Mouse (Mus musculus) testis, postnatal 14 days (tissue): Measurements from ENCODE around the gene Gm44790.
"Not testable (repeated sequence)": the region's sequence is repeated elsewhere in the genome, so short reads cannot be mapped to it uniquely, and the experiment has no call there.

ENCODE experiments used
- DNase-seq: peaks from one replicate; pipeline ENCODE4 v3.0.0; 2021; ENCODE audit warnings: low spot score

The Gm44790 gene

DNA sequence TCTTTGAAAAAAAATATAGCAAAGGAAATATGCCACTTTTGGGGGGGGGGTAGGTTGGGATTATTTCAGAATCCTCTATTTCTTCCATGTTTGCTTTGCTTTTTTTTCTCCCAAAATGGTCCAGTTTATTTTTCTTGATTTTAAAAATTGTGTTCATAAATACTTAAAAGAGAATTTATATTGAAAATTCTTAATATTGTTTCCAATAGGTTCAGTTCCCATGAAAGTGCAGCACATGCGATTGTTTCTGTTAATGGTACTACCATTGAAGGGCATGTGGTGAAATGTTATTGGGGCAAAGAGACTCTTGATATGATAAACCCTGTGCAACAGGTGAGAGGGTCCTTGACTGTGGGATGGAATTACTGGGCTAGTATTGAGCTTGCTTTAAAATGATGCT, at the start of gene Gm44790:
Gm44790 (plus strand) TSS at position 301 of the 400 bp plus-strand sequence.
- no peak for DNase-seq

DNA sequence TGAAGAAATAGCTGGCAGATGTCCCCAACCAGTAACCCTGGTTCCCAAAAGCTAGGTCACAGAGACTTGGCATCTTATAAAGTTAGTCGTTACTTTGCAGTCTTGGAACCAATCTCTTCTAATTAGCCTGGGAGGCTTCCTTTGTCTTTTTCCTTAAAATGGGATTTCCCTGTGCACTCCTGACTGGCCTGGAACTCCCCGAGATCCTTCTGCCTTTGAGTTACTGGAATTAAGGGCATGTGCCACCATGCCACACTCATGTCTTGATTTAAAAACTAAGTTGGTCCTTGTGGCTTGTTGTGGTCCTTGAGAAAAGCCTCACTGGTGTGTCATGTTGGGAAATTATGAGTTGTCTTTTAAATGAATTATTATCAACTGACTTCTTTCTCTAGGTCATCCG, 48.1 kb upstream of the Gm44790 start:
- no peak for DNase-seq

DNA sequence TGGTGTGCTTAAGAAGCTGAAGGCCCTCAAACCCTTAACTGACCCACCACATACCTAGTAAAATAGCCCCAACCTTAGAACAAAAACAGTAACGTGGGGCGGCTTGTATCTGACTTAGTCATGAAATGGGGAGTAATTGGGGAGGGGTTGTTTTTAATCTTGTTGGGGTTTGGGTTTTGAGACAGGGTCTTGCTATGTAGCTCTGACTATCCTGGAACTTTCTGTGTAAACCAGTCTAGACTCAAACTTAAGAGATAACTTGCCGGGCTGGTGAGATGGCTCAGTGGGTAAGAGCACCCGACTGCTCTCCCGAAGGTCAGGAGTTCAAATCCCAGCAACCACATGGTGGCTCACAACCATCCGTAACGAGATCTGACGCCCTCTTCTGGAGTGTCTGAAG, 46.3 kb upstream of the Gm44790 start:
- not testable (repeated sequence) for DNase-seq

DNA sequence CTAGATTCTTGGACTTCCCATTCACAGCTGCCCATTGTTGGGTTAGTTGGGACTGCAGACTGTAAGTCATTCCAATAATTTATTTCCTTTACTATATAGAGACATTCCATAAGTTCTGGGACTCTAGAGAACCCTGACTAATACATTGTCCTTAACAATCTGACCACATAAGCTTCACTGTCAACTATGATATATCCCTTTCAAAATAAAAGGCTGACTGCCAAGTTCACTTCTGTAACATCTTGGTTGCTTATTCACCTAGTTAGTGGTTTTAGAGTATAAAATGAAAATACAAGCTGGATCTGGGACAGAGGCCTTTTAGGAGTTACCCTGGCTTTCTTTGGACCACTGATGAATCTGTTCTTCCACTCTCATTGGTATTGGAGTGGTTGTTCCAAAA, 43.9 kb upstream of the Gm44790 start:
- DNase-seq = no peak

DNA sequence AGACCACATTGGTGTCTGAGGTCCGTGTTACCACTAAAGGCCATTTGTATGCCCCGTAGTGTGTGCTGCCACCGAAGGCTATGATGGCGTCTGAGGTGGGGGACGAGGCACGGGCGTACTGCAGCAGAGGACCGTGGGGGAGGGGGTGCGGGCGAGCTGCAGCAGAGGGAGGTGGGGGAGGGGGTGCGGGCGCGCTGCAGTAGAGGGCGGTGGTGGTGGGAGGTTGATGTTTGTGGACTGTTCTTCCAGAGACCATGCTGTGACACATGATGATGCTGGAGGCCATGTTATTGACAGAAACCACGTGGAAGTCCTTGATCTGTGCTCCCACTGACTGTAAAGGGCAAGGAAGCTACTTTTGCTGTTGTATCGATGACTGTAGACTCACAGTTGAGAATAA, 43.1 kb upstream of the Gm44790 start:
- DNase-seq = no peak

DNA sequence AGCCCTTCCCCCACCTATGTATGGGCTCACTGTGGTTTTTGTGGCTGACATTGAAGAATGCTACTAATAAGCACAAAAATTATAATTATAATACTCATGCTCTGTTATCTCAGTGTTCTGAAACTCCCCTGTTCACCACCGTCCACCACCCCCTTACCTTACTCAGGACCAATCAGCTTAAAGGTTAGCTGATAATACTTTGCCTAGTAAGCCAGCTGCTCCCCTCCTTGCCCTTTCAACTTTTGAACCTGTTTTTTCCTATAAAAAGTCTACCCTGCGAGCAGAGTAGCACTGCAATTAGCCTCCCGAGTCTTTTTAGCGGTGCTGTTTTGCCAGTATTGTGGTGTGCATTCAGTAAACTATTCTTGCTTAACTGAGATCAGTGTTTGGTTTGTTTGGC, 41.8 kb upstream of the Gm44790 start:
- no peak for DNase-seq

DNA sequence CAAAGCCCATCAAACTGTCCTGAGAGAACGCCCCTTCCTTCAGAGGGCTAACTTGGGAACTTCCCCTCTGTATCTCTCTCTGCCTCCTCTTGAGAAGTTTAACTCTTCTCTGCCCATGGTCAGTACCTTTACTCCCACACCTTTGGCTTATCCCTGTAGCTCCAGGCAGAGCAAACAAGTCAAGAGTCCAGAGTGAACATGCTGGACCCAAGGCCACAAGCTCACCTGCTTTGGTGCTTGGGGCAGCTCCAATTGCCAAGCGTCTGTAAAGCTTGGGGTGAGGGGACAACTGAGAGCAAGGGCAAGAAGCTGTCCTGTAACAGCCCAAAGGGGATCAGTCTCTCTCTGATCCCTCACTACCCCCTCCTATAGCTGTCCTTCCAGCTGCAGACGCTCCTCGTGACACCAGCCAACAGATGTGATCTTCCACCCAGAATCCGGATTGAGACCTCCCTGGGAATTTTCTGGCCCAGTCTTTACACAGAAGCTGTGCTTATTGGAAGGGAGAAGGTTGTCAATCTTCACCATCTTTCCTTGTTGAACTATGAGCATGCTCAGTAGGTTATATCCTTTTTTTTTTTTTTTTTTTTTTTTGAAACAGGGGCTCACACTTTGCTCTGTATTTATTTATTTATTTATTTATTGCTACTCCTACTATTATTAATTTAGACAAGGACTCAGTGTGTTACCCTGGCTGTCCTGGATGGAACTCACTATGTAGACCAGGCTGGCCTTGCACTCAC, 40.9 kb upstream of the Gm44790 start:
- no peak for DNase-seq

DNA sequence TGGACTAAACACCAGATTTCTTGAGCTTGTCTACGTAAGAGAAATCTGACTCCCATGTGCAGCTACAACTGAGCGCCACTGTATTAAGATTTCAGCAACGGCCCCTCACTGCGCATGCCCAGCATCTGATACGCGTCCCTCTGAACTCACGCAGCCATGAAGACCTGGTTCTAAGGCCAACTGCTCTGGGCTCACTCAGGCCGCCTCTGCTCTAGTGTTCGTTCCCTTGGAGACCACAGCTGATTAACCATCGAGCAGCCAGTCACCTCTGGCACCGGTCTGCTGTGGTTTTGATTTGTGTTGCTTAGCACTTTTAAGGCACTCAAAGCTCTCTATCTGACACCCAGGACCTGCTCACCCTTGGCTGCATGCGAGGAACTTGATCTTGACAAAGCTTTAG, 39.1 kb upstream of the Gm44790 start:
- no peak for DNase-seq

DNA sequence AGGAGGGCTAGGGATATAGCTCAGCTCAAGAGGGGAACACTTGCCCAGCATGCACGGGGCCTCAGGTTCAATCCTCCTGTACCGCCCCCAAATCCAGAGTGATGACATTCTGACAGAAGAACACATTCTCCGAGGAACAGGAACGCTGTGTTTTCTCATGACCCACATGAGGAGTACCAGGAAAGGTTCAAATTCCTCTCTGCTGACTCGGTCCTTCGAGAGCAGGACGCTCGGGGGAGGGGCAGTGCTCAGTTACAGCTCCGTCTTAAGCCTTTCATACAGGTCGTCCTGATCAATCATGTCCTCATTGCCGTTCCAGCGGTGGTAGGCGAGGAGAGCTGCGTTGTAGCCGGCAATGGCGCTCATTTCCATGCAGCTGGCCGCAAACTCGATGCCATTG, 38.0 kb upstream of the Gm44790 start:
- no peak for DNase-seq

DNA sequence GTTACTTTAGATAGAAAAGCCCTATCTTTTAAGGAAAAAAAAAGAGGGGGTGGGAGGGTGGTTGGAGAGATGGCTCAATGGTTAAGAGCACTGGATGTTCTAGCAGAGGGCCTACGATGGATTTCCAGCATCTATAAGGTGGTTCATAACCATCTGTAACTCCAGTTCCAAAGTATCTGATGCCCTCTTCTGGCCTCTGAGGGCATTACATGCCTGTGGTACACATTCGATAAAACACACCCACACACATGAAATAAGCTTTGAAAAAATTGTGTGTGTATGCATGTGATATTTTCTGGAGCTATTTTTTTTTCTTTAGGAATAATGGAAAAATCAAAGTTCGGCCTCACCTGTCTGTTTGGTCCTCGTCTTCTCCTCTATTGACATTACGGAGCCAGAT, 35.1 kb upstream of the Gm44790 start:
- DNase-seq = no peak

DNA sequence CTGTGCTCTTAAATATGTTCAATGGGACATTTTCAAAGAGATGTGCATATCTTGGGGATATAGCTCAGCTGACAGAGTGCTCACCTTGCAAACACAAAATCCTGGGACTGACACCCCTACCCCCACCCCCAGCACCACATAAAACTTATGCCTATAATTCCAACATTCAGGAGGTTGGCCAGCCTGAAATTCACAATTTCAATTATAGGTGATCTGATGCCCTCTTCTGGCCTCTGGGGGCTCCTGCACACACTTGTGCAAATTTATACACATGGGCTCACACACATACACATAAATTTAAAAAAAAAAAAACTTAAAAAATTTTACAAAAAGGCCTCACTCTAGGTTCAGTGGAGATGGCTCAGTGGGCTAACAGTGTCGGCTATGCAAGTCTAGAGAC, 33.3 kb upstream of the Gm44790 start:
- DNase-seq = no peak

DNA sequence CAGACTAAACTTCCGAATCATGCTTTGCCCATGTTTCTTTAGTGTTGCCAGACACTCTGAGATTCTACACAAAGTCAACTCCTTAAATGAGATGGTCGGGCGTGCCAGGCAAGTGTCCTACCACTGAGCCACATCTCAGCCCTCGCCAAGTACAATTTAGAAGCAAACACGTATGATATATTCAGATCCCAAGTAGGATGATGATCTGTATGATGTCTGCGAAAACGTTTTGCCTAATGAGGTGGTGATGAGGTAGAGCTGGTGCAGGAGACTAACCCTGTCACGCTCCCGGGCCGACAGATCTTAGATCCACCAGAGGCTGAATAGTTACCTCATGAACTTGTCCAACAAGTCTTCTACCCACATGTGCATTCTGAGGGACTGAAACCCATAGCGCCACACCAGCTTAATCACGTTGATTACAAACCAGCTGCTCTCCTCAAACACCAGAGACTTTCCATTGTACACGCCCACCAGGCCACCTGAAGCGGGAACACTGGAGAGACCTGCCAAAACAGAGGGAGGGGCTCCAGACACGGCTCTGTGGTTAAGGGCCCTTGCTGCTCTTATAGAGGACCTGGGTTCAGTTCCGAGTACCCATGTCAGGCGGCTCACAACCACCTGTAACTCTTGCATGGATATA, 32.3 kb upstream of the Gm44790 start:
- no peak for DNase-seq

DNA sequence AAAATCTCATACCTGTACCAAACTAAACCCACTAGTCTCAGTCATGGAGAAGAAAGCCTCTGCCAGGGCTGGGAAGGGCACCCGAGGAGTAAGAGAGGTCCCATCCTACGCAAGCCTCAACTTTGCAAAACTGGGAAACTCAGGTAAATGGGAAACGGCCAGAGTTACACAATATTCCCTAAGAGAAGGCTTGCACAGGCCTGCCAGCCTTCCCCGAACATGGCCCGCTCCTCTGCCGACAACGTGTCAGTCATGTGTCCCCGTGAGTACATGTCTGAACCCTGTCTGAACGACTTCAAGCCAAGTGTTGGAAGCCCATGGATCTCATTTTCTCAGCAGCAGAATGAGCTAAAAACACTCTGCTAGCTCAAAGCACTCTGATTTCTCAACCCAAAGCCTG, 31.4 kb upstream of the Gm44790 start:
- DNase-seq = no peak

DNA sequence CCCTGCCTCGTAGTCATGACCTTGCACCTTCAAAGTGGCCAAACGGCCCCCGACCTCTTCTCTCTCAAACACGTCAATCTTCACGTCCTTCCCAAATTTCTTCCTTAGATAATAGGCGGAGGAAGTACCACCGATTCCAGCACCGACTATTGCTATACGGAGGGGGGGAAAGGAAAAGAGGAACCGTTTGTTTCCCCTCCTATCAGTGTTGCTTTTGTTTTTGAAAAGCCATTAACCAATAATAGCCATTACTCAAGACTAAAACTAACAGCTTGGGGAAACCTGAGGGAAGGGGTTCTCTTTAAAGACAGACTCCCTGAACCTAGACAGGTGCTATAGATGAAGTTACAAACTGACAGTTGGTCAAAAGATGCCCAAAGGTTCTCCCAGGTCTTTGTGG, 30.5 kb upstream of the Gm44790 start:
- DNase-seq = no peak

DNA sequence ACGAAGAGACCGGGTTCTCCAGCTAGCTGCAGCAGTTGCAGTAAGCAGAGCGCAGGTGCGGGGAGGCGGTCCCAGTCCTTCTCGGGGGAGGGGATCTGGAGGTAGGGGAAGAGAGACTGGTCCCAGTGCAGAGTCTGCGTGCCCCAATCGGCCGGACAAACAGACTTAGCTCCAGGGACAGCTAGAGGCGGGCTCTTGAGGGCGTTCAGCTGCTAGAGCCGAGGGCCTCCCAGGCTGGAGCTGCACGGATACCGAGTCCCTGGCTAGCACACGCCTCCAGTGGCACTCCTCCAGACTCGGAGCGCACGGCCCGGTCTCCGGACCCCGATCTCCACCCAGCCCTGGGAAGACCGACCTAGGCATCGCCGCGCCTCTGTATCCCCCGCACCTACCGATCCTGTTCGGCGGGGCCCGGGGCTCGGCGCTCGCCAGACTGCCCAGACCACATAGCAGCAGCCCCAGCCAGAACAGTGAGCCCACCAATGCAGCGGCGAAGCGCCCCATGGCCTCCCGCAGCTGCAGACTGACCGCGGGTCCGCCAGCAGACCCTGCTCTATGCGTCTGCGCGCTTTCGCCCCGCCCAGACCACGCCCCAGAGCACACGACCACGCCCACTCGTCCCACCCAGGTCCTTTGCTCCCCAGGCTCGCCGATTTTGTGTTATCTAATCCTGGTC, 29.7 kb upstream of the Gm44790 start, which contains the start of gene Pcyox1:
Pcyox1 (minus strand) TSS at position 574 of the 676 bp plus-strand sequence.
- peak; percentile 83 for DNase-seq

DNA sequence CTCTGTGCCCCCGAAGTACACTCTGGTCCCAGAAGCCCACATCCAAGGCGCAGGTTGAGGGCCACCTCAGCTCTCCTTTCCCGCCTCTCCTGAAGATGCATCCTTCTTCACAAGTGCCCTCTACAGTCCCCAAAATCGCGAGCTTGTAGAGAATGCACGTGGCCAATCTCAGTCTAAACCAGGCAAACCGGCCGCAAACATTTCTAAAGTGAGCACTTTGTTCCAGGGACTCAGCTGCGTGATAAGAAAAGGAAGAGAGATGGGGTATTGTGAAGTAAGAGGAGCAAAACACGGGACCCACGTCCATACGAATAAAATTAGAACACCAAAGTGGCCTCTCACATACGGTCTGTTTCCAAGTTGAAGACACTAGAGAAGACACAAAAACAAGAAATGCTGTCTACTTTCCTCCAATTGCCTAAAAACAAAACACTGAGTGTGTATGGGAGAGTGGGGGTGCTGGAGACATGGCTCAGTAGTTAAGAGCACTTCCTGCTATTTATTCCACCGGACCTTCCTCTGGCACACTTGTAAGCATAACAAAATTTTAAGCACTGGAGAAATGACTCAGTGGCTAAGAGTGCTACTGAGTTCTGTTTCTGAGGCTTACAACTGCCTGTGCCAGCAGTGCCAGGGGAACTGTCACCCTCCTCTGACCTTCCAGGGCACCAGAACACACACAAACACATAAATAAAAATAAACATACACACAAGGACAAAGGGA, 29.0 kb upstream of the Gm44790 start:
- no peak for DNase-seq

DNA sequence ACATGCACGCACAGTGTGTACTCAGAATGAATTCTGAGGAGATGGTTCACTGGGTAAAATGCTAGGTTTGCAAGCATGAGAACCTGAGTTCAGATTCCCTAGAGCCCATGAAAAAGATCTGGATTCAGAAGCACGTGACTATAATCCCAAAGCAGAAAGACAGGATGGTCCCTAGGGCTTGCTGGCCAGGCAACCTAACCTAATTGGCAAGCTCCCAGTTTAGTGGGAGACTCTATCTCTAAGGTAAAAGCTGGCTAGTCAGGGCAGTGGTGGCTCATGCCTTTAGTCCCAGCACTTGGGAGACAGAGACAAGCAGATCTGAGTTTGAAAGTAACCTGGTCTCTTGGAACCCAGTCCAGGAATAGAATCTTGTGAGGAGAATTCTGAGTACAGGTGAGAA, 27.5 kb upstream of the Gm44790 start:
- no peak for DNase-seq

DNA sequence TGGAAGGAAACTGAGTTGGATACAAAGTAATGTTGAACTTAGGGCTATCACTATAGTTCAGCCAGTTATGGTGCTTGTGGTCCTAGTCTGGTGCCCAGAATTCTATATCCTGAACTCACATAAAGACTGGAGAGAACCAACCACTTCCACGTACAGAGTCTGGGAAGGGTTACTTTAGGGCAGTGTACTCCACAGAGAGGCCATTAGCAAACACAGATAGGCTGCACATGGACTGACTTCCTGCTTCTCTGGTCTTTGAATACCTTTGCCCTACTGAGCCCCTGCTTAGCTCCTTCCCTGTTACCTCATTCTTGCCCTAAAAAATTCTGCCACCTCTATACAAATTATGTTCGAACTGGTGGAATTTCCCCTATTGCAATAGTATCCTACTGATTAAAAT, 26.5 kb upstream of the Gm44790 start:
- no peak for DNase-seq

DNA sequence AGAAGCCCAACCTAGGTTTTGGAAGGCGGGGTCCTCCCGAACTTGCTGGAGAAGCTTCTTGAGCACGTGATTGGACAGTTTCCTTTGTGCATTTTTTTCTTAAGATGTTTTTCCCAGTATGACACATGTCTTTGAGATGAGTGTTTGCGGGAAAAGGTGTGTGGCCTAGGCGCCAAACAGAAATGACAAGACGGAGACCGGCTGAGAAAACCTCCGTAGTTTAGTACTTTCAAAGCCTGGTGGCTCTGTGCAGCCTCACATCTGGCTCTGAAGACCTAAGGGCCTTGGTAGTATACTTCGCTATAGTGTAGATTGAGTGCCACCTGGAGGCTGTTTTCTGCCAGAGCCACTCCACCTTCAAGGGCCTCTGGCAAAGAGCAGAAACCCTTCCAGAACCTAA, 25.5 kb upstream of the Gm44790 start:
- peak; percentile 57 for DNase-seq

DNA sequence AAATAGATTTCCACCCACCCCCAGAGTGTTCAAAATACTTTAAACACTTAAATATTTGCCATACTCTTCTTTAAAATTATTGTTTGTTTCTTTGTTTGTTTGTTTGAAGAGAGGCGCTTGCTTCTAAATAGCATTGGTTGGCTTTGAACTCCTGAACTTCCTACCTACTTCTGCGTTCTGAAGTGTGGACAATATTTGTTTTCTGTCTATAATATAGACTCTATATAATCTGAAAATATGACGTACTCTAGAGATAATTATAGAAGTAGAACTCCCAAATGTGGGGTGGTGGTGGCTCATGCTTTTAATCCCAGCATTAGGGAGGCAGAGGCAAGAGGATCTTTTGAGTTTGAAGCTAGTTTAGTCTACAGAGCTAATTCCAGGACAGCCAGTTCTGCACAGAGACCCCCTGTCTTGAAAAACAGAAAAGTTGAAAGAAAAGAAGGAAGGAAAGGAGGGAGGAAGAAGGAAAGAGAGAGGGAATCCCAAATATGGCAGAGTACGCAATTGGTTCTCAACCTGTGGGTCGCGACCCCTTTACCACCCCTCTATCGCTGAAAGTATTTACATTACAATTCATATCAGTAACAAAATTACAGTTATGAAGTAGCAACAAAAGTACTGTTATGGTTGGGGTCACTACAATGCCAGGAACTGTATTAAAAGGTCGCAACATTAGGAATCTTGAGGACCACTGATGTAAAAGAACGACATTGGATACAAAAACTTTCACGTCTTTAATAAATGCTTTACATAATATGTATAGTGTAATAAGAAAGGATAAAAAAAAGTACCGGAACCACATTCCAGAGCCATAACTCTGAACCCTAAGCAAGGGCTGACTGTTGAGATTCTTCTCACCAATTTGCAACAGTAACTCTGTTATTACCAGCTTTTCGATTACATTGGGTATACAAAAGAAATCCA, 23.5 kb upstream of the Gm44790 start:
- DNase-seq = no peak

DNA sequence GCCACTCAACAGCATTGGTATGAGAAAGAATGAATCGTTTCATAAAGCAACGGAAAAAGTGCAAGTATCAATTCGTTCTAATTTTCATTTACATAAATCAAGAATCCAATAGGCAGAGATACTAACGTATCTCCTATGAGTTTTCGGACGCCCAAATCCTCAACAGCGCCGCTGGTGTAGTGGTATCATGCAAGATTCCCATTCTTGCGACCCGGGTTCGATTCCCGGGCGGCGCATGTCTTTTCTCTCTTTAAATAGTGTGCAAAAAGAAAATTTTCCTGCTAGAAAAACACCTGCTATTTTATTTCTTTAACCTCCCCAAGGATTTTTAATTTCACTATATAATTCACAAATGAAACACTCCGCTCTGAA, 22.7 kb upstream of the Gm44790 start:
- DNase-seq = no peak
